Mouse (Mus musculus): ENCODE measurements around the gene Slc9a8.

Slc9a8 gene

GRCm38 (mm10) chr2:167482681-167483080 lies 61.2 kb downstream of the Slc9a8 start:
- DNase-seq (ENCODE audit: extremely low read depth, low read depth, low spot score) = no peak

GRCm38 (mm10) chr2:167483081-167483826 lies 61.7 kb downstream of the Slc9a8 start:
- DNase-seq (ENCODE audit: extremely low read depth, low read depth, low spot score) = no peak

GRCm38 (mm10) chr2:167483827-167484410 lies 62.4 kb downstream of the Slc9a8 start:
- no peak for DNase-seq (ENCODE audit: extremely low read depth, low read depth, low spot score)

GRCm38 (mm10) chr2:167484932-167485331 lies 63.4 kb downstream of the Slc9a8 start:
- DNase-seq (ENCODE audit: extremely low read depth, low read depth, low spot score) = no peak

- DNase-seq (ENCODE audit: extremely low read depth, low read depth, low spot score) = no peak
These were observed 64.2 kb downstream of the Slc9a8 start for GRCm38 (mm10) chr2:167485501-167486377.

GRCm38 (mm10) chr2:167486573-167486972 lies 65.1 kb downstream of the Slc9a8 start:
- DNase-seq (ENCODE audit: extremely low read depth, low read depth, low spot score) = no peak

GRCm38 (mm10) chr2:167487551-167487950 lies 66.0 kb downstream of the Slc9a8 start:
- no peak for DNase-seq (ENCODE audit: extremely low read depth, low read depth, low spot score)

GRCm38 (mm10) chr2:167487994-167488393 lies 66.5 kb downstream of the Slc9a8 start:
- DNase-seq (ENCODE audit: extremely low read depth, low read depth, low spot score) = no peak

- DNase-seq (ENCODE audit: extremely low read depth, low read depth, low spot score) = no peak
These were observed 69.5 kb downstream of the Slc9a8 start for GRCm38 (mm10) chr2:167490813-167491525.

- no peak for DNase-seq (ENCODE audit: extremely low read depth, low read depth, low spot score)
These were observed 70.5 kb downstream of the Slc9a8 start, which contains the start of gene Rnf114 for GRCm38 (mm10) chr2:167491757-167492708. Gene Rnf114 (plus strand): TSS chr2:167492645.

- DNase-seq (ENCODE audit: extremely low read depth, low read depth, low spot score) = no peak
These were observed 71.5 kb downstream of the Slc9a8 start, which contains the start of gene Spata2 for GRCm38 (mm10) chr2:167492713-167493636. Gene Spata2 (minus strand): TSS chr2:167492887.

GRCm38 (mm10) chr2:167496437-167496836 lies 74.9 kb downstream of the Slc9a8 start:
- no peak for DNase-seq (ENCODE audit: extremely low read depth, low read depth, low spot score)

GRCm38 (mm10) chr2:167497272-167497671 lies 75.8 kb downstream of the Slc9a8 start:
- DNase-seq (ENCODE audit: extremely low read depth, low read depth, low spot score) = no peak

GRCm38 (mm10) chr2:167502554-167503252 lies 81.2 kb downstream of the Slc9a8 start:
- DNase-seq (ENCODE audit: extremely low read depth, low read depth, low spot score) = no peak

- DNase-seq (ENCODE audit: extremely low read depth, low read depth, low spot score) = no peak
These were observed 81.9 kb downstream of the Slc9a8 start for GRCm38 (mm10) chr2:167503253-167503895.

- no peak for DNase-seq (ENCODE audit: extremely low read depth, low read depth, low spot score)
These were observed 82.4 kb downstream of the Slc9a8 start for GRCm38 (mm10) chr2:167503896-167504349.

- DNase-seq (ENCODE audit: extremely low read depth, low read depth, low spot score) = no peak
These were observed 83.6 kb downstream of the Slc9a8 start for GRCm38 (mm10) chr2:167505127-167505526.
